Mouse (Mus musculus): Measurements from ENCODE around the gene Decr2. TPM values are rescaled to one million over a fixed set of nuclear protein-coding genes. Genes with fewer than 3 reads are reported as not detected.

Decr2 gene
- 10 to 100 TPM in 15 of 26 experiments, 1 to 10 TPM in 11; 2.7 to 20.2 (median 11.8) TPM for total RNA-seq (2018; cell fraction: chromatin; rRNA removed)
- total RNA-seq (2018; cell fraction: cytosol; rRNA removed), result 10 to 100 TPM; 22.2 to 34.2 (median 29.0) TPM
- total RNA-seq (2018; cell fraction: nucleus; rRNA removed), result 10 to 100 TPM in 18 of 26 experiments, 1 to 10 TPM in 8; 6.1 to 25.7 (median 13.1) TPM
- polyA plus RNA-seq (2018), result 19.8 to 24.2 TPM (median 23.4 TPM) in 3 replicates

- H3K4me3 ChIP-seq (ENCODE audit: inconsistent target), result peak within 1 kb of the TSS; percentile 81
- no peaks in the 10 kb centered on the region for H3K79me2 ChIP-seq (ENCODE audit: inconsistent target)
- H3K27ac ChIP-seq, result peak within 1 kb of the TSS; percentile 51
- H3K36me3 ChIP-seq (ENCODE audit: inconsistent target), result no peaks in the 10 kb centered on the region
- WGBS (ENCODE audit: missing documents), result 1% methylated on average over 32 of the region's 32 CpGs
Measured at GRCm38 (mm10) chr17:26089905-26090632, at the start of gene Decr2. TSS of gene Decr2 (minus strand) at chr17:26090337.

GRCm38 (mm10) chr17:26138901-26139381 lies 48.8 kb upstream of the Decr2 start:
- Histone ChIP-seq H3K36me3 (ENCODE audit: inconsistent target) (peaks cover 14% of the 10 kb centered on the region; the same call in 1 of the 2 replicates), H3K79me2 (ENCODE audit: inconsistent target) (peaks cover 50% of the 10 kb centered on the region), H3K4me3 (ENCODE audit: inconsistent target) (peak overlapping the region; percentile 68), H3K27ac (no peak overlapping the region)
- under 1% methylated on average over 41 of the region's 58 CpGs for WGBS (ENCODE audit: missing documents)

GRCm38 (mm10) chr17:26138239-26138836 lies 48.2 kb upstream of the Decr2 start, which contains the start of gene Axin1:
TSS of gene Axin1 (plus strand) at chr17:26138688.
- H3K36me3 ChIP-seq (ENCODE audit: inconsistent target), result peaks cover 9% of the 10 kb centered on the region; the same call in 1 of the 2 replicates
- H3K27ac ChIP-seq, result 0 out of 2 replicates have a peak within 1 kb of the TSS, but pooled peaks have one; percentile 13
- H3K79me2 ChIP-seq (ENCODE audit: inconsistent target), result peaks cover 44% of the 10 kb centered on the region
- WGBS (ENCODE audit: missing documents), result 1% methylated on average over 32 of the region's 42 CpGs
- H3K4me3 ChIP-seq (ENCODE audit: inconsistent target), result peak within 1 kb of the TSS; percentile 68

- 71% methylated on average over 2 of the region's 2 CpGs for WGBS (ENCODE audit: missing documents)
- peaks cover 3% of the 10 kb centered on the region; the same call in 1 of the 2 replicates for H3K36me3 ChIP-seq (ENCODE audit: inconsistent target)
- peak overlapping the region; percentile 31; the same call in 1 of the 2 replicates for H3K4me3 ChIP-seq (ENCODE audit: inconsistent target)
- H3K27ac ChIP-seq, result no peak overlapping the region
- H3K79me2 ChIP-seq (ENCODE audit: inconsistent target), result peaks cover 38% of the 10 kb centered on the region
Measured at GRCm38 (mm10) chr17:26137751-26138130, 47.6 kb upstream of the Decr2 start.

- H3K27ac ChIP-seq, result no peak overlapping the region
Measured at GRCm38 (mm10) chr17:26137106-26137750, 47.1 kb upstream of the Decr2 start.

GRCm38 (mm10) chr17:26131856-26132853 lies 42.0 kb upstream of the Decr2 start:
- WGBS (ENCODE audit: missing documents), result 95% methylated on average over 16 of the region's 18 CpGs
- no peak overlapping the region for H3K4me3 ChIP-seq (ENCODE audit: inconsistent target)
- H3K79me2 ChIP-seq (ENCODE audit: inconsistent target), result no peaks in the 10 kb centered on the region
- H3K27ac ChIP-seq, result no peak overlapping the region
- H3K36me3 ChIP-seq (ENCODE audit: inconsistent target), result peaks cover 40% of the 10 kb centered on the region

More at GRCm38 (mm10) chr17:26137106-26137750, 47.1 kb upstream of the Decr2 start:
- no peak overlapping the region for H3K4me3 ChIP-seq (ENCODE audit: inconsistent target)
- 73% methylated on average over 11 of the region's 11 CpGs for WGBS (ENCODE audit: missing documents)
- H3K36me3 ChIP-seq (ENCODE audit: inconsistent target), result no peaks in the 10 kb centered on the region
- peaks cover 33% of the 10 kb centered on the region for H3K79me2 ChIP-seq (ENCODE audit: inconsistent target)

GRCm38 (mm10) chr17:26131062-26131732 lies 41.1 kb upstream of the Decr2 start:
- WGBS (ENCODE audit: missing documents), result 98% methylated on average over 18 of the region's 18 CpGs
- Histone ChIP-seq H3K4me3 (ENCODE audit: inconsistent target) (no peak overlapping the region), H3K79me2 (ENCODE audit: inconsistent target) (peaks cover 4% of the 10 kb centered on the region; the same call in 1 of the 2 replicates), H3K36me3 (ENCODE audit: inconsistent target) (peaks cover 50% of the 10 kb centered on the region), H3K27ac (no peak overlapping the region)

GRCm38 (mm10) chr17:26125226-26125625 lies 35.1 kb upstream of the Decr2 start:
- WGBS (ENCODE audit: missing documents), result 95% methylated on average over 10 of the region's 10 CpGs
- no peak overlapping the region for H3K27ac ChIP-seq
- no peak overlapping the region for H3K4me3 ChIP-seq (ENCODE audit: inconsistent target)
- peaks cover 60% of the 10 kb centered on the region for H3K36me3 ChIP-seq (ENCODE audit: inconsistent target)
- peaks cover 30% of the 10 kb centered on the region for H3K79me2 ChIP-seq (ENCODE audit: inconsistent target)

GRCm38 (mm10) chr17:26124560-26124959 lies 34.4 kb upstream of the Decr2 start:
- Histone ChIP-seq H3K79me2 (ENCODE audit: inconsistent target) (peaks cover 30% of the 10 kb centered on the region), H3K36me3 (ENCODE audit: inconsistent target) (peaks cover 53% of the 10 kb centered on the region), H3K4me3 (ENCODE audit: inconsistent target) (peak overlapping the region; percentile 98), H3K27ac (peak overlapping the region; percentile 57)
- 84% methylated on average over 6 of the region's 7 CpGs for WGBS (ENCODE audit: missing documents)

- WGBS (ENCODE audit: missing documents), result 2% methylated on average over 32 of the region's 32 CpGs
- H3K36me3 ChIP-seq (ENCODE audit: inconsistent target), result peaks cover 52% of the 10 kb centered on the region
- H3K4me3 ChIP-seq (ENCODE audit: inconsistent target), result peak within 1 kb of the TSS; percentile 98
- peak within 1 kb of the TSS; percentile 57 for H3K27ac ChIP-seq
- H3K79me2 ChIP-seq (ENCODE audit: inconsistent target), result peaks cover 30% of the 10 kb centered on the region
Measured at GRCm38 (mm10) chr17:26123267-26123684, 33.1 kb upstream of the Decr2 start, which contains the start of gene Mrpl28. TSS of gene Mrpl28 (plus strand) at chr17:26123500.

- no peak overlapping the region for H3K4me3 ChIP-seq (ENCODE audit: inconsistent target)
- no peak overlapping the region for H3K27ac ChIP-seq
- WGBS (ENCODE audit: missing documents), result 80% methylated on average over 4 of the region's 5 CpGs
- H3K79me2 ChIP-seq (ENCODE audit: inconsistent target), result peaks cover 30% of the 10 kb centered on the region
- peaks cover 52% of the 10 kb centered on the region for H3K36me3 ChIP-seq (ENCODE audit: inconsistent target)
Measured at GRCm38 (mm10) chr17:26122431-26123140, 32.4 kb upstream of the Decr2 start.
